Mouse (Mus musculus) heart, embryonic 15.5 days (tissue): Measurements from ENCODE around the gene Rbbp8nl. TPM values are rescaled to one million over a fixed set of nuclear protein-coding genes. Genes with fewer than 3 reads are reported as not detected.

Experiments
- ATAC-seq: fragments of 200-750 bp; cut with Nextera tagmentation; replicated peaks from 2 replicates; pipeline ENCODE4 v1.8.0; 2017; ENCODE audit warnings: low read depth, moderate TSS enrichment; ENCODE audit not compliant: insufficient number of reproducible peaks, insufficient read depth, low FRiP score
- H3K27ac ChIP-seq: fragments of 300-500 bp; sonication (generic); 2 replicates; pipeline ENCODE4 v1.5.1; 2015; ENCODE audit warnings: mild to moderate bottlenecking, inconsistent platforms
- H3K27me3 ChIP-seq: fragments of 300-500 bp; sonication (generic); 2 replicates; pipeline ENCODE4 v1.6.1; 2015; ENCODE audit warnings: inconsistent platforms
- H3K36me3 ChIP-seq: fragments of 300-500 bp; sonication (generic); 2 replicates; pipeline ENCODE4 v1.6.1; 2015; ENCODE audit warnings: mild to moderate bottlenecking, inconsistent platforms
- H3K4me1 ChIP-seq: fragments of 300-500 bp; sonication (generic); replicated peaks from 2 replicates; pipeline ENCODE4 v1.6.1; 2015; ENCODE audit warnings: inconsistent platforms
- H3K4me2 ChIP-seq: fragments of 300-500 bp; sonication (generic); 2 replicates; pipeline ENCODE4 v1.6.1; 2015; ENCODE audit warnings: inconsistent platforms, mild to moderate bottlenecking, moderate library complexity
- H3K4me3 ChIP-seq: fragments of 300-500 bp; sonication (generic); 2 replicates; pipeline ENCODE4 v1.5.1; 2015; ENCODE audit warnings: mild to moderate bottlenecking, inconsistent platforms
- H3K9ac ChIP-seq: fragments of 300-500 bp; sonication (generic); 2 replicates; pipeline ENCODE4 v1.6.1; 2015; ENCODE audit warnings: mild to moderate bottlenecking, inconsistent platforms
- H3K9me3 ChIP-seq: fragments of 300-500 bp; sonication (generic); replicated peaks from 2 replicates; pipeline ENCODE4 v1.6.1; 2016; ENCODE audit warnings: inconsistent platforms
- WGBS: fragments of 180-500 bp; shearing (Covaris S2); methylation state at CpG from one replicate; pipeline ENCODE4 v1.1.7; 2015; ENCODE audit warnings: mixed read lengths; 5-methylcytosine and 5-hydroxymethylcytosine counted together
- polyA plus RNA-seq: library from polyadenylated mRNA; unstranded; fragments of >200 nt; fragmentation: Nextera tagmentation; extraction: Ambion mirVana; gene quantifications from 2 replicates; pipeline ENCODE4 v1.2.1, GENCODE M21; 2015

The Rbbp8nl gene
- polyA plus RNA-seq, 1 experiment from 2014 or later, result 0.06 TPM

- ATAC-seq, result no peak
- H3K4me3 ChIP-seq, result no peak overlapping the region
- WGBS, result 77% methylated on average over 3 of the region's 3 CpGs
- no peaks in the 10 kb centered on the region for H3K27me3 ChIP-seq
- H3K9ac ChIP-seq, result no peak overlapping the region
- H3K27ac ChIP-seq, result no peak overlapping the region
- no peaks in the 10 kb centered on the region for H3K9me3 ChIP-seq
- H3K36me3 ChIP-seq, result no peaks in the 10 kb centered on the region
- H3K4me1 ChIP-seq, result peaks cover 37% of the 10 kb centered on the region
- no peak overlapping the region for H3K4me2 ChIP-seq
These were observed 52.7 kb downstream of the Rbbp8nl start for GRCm38 (mm10) chr2:180236930-180237329.

GRCm38 (mm10) chr2:180236500-180236899 lies 53.2 kb downstream of the Rbbp8nl start:
- H3K4me1 ChIP-seq, result peaks cover 37% of the 10 kb centered on the region
- H3K4me2 ChIP-seq, result no peak overlapping the region
- no peak overlapping the region for H3K9ac ChIP-seq
- peak overlapping the region; percentile 88 for H3K27ac ChIP-seq
- H3K9me3 ChIP-seq, result no peaks in the 10 kb centered on the region
- WGBS, result 49% methylated on average over 3 of the region's 3 CpGs
- no peak overlapping the region for H3K4me3 ChIP-seq
- H3K36me3 ChIP-seq, result no peaks in the 10 kb centered on the region
- no peaks in the 10 kb centered on the region for H3K27me3 ChIP-seq
- ATAC-seq, result no peak

- peaks cover 45% of the 10 kb centered on the region for H3K4me1 ChIP-seq
- no peak overlapping the region for H3K9ac ChIP-seq
- H3K4me2 ChIP-seq, result no peak overlapping the region
- H3K4me3 ChIP-seq, result no peak overlapping the region
- no peaks in the 10 kb centered on the region for H3K36me3 ChIP-seq
- 72% methylated on average over 4 of the region's 4 CpGs for WGBS
- no peaks in the 10 kb centered on the region for H3K9me3 ChIP-seq
- no peaks in the 10 kb centered on the region for H3K27me3 ChIP-seq
- H3K27ac ChIP-seq, result peak overlapping the region; percentile 88
- ATAC-seq, result no peak
These were observed 53.9 kb downstream of the Rbbp8nl start for GRCm38 (mm10) chr2:180235788-180236187.

GRCm38 (mm10) chr2:180234980-180235379 lies 54.7 kb downstream of the Rbbp8nl start:
- Histone ChIP-seq H3K27ac (peak overlapping the region; percentile 88), H3K4me1 (peaks cover 53% of the 10 kb centered on the region), H3K36me3 (no peaks in the 10 kb centered on the region), H3K9ac (peak overlapping the region; percentile 10; the same call in 1 of the 2 replicates), H3K27me3 (no peaks in the 10 kb centered on the region), H3K4me2 (peak overlapping the region; percentile 37; the same call in 1 of the 2 replicates), H3K9me3 (no peaks in the 10 kb centered on the region), H3K4me3 (no peak overlapping the region)
- WGBS, result 26% methylated on average over 6 of the region's 6 CpGs
- ATAC-seq, result peak; percentile 84

GRCm38 (mm10) chr2:180234353-180234752 lies 55.3 kb downstream of the Rbbp8nl start:
- 77% methylated on average over 8 of the region's 8 CpGs for WGBS
- Histone ChIP-seq H3K9me3 (no peaks in the 10 kb centered on the region), H3K9ac (no peak overlapping the region), H3K4me1 (peaks cover 55% of the 10 kb centered on the region), H3K36me3 (no peaks in the 10 kb centered on the region), H3K4me2 (peak overlapping the region; percentile 37; the same call in 1 of the 2 replicates), H3K27me3 (no peaks in the 10 kb centered on the region), H3K27ac (peak overlapping the region; percentile 88), H3K4me3 (no peak overlapping the region)
- no peak for ATAC-seq

GRCm38 (mm10) chr2:180233101-180233904 lies 56.4 kb downstream of the Rbbp8nl start:
- Histone ChIP-seq H3K27me3 (no peaks in the 10 kb centered on the region), H3K36me3 (no peaks in the 10 kb centered on the region), H3K4me2 (no peak overlapping the region), H3K4me1 (peaks cover 62% of the 10 kb centered on the region), H3K9me3 (no peaks in the 10 kb centered on the region), H3K4me3 (no peak overlapping the region), H3K9ac (no peak overlapping the region), H3K27ac (peak overlapping the region; percentile 54; the same call in 1 of the 2 replicates)
- WGBS, result 51% methylated on average over 7 of the region's 7 CpGs
- ATAC-seq, result no peak

- Histone ChIP-seq H3K27me3 (peaks cover 7% of the 10 kb centered on the region; the same call in 1 of the 2 replicates), H3K9me3 (no peaks in the 10 kb centered on the region), H3K4me1 (peaks cover 80% of the 10 kb centered on the region), H3K4me2 (no peak overlapping the region), H3K27ac (peak overlapping the region; percentile 58), H3K9ac (no peak overlapping the region), H3K4me3 (no peak overlapping the region), H3K36me3 (no peaks in the 10 kb centered on the region)
- WGBS, result 48% methylated on average over 4 of the region's 4 CpGs
- ATAC-seq, result no peak
These were observed 59.2 kb downstream of the Rbbp8nl start for GRCm38 (mm10) chr2:180230482-180230881.

GRCm38 (mm10) chr2:180229129-180229528 lies 60.5 kb downstream of the Rbbp8nl start:
- no peaks in the 10 kb centered on the region for H3K36me3 ChIP-seq
- ATAC-seq, result no peak
- H3K27me3 ChIP-seq, result peaks cover 10% of the 10 kb centered on the region
- H3K4me1 ChIP-seq, result peaks cover 77% of the 10 kb centered on the region
- no peak overlapping the region for H3K9ac ChIP-seq
- no peak overlapping the region for H3K4me3 ChIP-seq
- 71% methylated on average over 3 of the region's 3 CpGs for WGBS
- H3K9me3 ChIP-seq, result no peaks in the 10 kb centered on the region
- H3K4me2 ChIP-seq, result no peak overlapping the region
- 0 out of 2 replicates have a peak overlapping the region, but pooled peaks have one; percentile 71 for H3K27ac ChIP-seq

- H3K9me3 ChIP-seq, result no peaks in the 10 kb centered on the region
- no peak for ATAC-seq
- peak overlapping the region; percentile 71 for H3K27ac ChIP-seq
- peak overlapping the region; percentile 21; the same call in 1 of the 2 replicates for H3K4me2 ChIP-seq
- no peak overlapping the region for H3K4me3 ChIP-seq
- WGBS, result 28% methylated on average over 7 of the region's 7 CpGs
- no peaks in the 10 kb centered on the region for H3K36me3 ChIP-seq
- H3K27me3 ChIP-seq, result peaks cover 12% of the 10 kb centered on the region
- H3K9ac ChIP-seq, result no peak overlapping the region
- peaks cover 75% of the 10 kb centered on the region for H3K4me1 ChIP-seq
These were observed 61.1 kb downstream of the Rbbp8nl start for GRCm38 (mm10) chr2:180228592-180228991.

GRCm38 (mm10) chr2:180228060-180228458 lies 61.6 kb downstream of the Rbbp8nl start:
- Histone ChIP-seq H3K9ac (no peak overlapping the region), H3K9me3 (no peaks in the 10 kb centered on the region), H3K4me2 (peak overlapping the region; percentile 55), H3K4me1 (peaks cover 74% of the 10 kb centered on the region), H3K4me3 (no peak overlapping the region), H3K27me3 (peaks cover 12% of the 10 kb centered on the region), H3K27ac (peak overlapping the region; percentile 71), H3K36me3 (no peaks in the 10 kb centered on the region)
- ATAC-seq, result no peak
- WGBS, result 48% methylated on average over 6 of the region's 6 CpGs
